Mouse (Mus musculus) forebrain, embryonic 14.5 days (tissue): Measurements from ENCODE around the gene Cpa2. TPM values are rescaled to one million over a fixed set of nuclear protein-coding genes. Genes with fewer than 3 reads are reported as not detected.

ENCODE experiments used
- ATAC-seq: fragments of 200-750 bp; cut with Nextera tagmentation; 2 replicates; pipeline ENCODE4 v1.8.0; 2017; ENCODE audit warnings: mild to moderate bottlenecking, moderate library complexity
- DNase-seq: peaks from one replicate; pipeline ENCODE4 v3.0.0-alpha.2; 2015; ENCODE audit warnings: low spot score
- H3K27ac ChIP-seq: fragments of 300-500 bp; sonication (generic); 2 replicates; pipeline ENCODE4 v1.5.1; 2014; ENCODE audit warnings: low read depth, mild to moderate bottlenecking, control low read depth, low read length, moderate library complexity
- H3K27me3 ChIP-seq: fragments of 300-500 bp; sonication (generic); replicated peaks from 2 replicates; pipeline ENCODE4 v1.6.1; 2014; ENCODE audit warnings: low read length, control low read depth, mixed read lengths; ENCODE audit not compliant: control insufficient read depth, insufficient read depth
- H3K36me3 ChIP-seq: fragments of 300-500 bp; sonication (generic); 2 replicates; pipeline ENCODE4 v1.6.1; 2014; ENCODE audit warnings: low read length, control low read depth; ENCODE audit not compliant: control insufficient read depth, insufficient read depth
- H3K4me1 ChIP-seq: fragments of 300-500 bp; sonication (generic); 2 replicates; pipeline ENCODE4 v1.6.1; 2014; ENCODE audit warnings: antibody characterized with exemption, low read length, control low read depth; ENCODE audit not compliant: control insufficient read depth, insufficient read depth
- H3K4me2 ChIP-seq: fragments of 300-500 bp; sonication (generic); 2 replicates; pipeline ENCODE4 v1.6.1; 2014; ENCODE audit warnings: mild to moderate bottlenecking, control low read depth, low read length
- H3K4me3 ChIP-seq: fragments of 300-500 bp; sonication (generic); 2 replicates; pipeline ENCODE4 v1.5.1; 2014; ENCODE audit warnings: low read depth, low read length, control low read depth
- H3K9ac ChIP-seq: fragments of 300-500 bp; sonication (generic); 2 replicates; pipeline ENCODE4 v1.6.1; 2014; ENCODE audit warnings: mild to moderate bottlenecking, low read length, control low read depth, moderate library complexity
- H3K9me3 ChIP-seq: fragments of 300-500 bp; sonication (generic); replicated peaks from 2 replicates; pipeline ENCODE4 v1.6.1; 2016; ENCODE audit warnings: low read length, control low read depth, mixed read lengths; ENCODE audit not compliant: control insufficient read depth
- WGBS: fragments of 180-500 bp; shearing (Covaris S2); extraction: QIAGEN DNeasy Blood & Tissue Kit; methylation state at CpG from one replicate; pipeline ENCODE4 v1.1.7; 2014; 5-methylcytosine and 5-hydroxymethylcytosine counted together
- polyA plus RNA-seq: library from polyadenylated mRNA; unstranded; fragments of >200 nt; fragmentation: Nextera tagmentation; extraction: Ambion mirVana; gene quantifications from 2 replicates; pipeline ENCODE4 v1.2.1, GENCODE M21; 2014

Cpa2 gene
- polyA plus RNA-seq, 1 experiment from 2014 or later = 5.4 TPM

DNA sequence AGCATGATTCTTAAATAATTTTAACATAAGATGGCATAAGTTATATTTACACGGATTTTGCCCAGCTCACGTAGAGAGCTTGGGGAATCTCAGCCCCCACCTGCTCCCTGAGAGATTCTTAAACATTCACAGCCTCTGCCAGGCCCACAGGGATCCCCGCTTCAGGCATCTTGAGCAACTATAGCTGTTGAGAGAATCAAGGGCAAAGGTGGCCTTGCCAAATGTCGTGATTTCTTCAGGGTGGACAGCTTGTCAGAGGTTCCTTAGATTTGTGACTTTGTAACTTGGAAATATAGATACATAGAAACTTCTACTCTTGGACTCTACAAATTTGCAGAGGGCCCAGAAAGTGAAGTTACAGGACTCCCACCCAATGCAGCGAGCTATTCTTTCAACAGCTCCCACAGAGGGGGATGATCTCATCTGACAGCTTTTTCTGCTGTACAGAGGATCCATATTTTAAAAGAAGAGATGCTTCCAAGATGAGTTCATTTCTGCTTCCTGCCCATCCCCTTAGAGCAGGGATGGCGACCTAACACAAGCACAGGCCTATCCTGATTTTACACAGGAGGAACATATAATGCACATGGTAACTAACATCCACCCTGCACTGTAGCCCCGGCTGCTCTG, 12.1 kb downstream of the Cpa2 start:
- no peak for ATAC-seq
- WGBS = 79% methylated on average over 7 of the region's 7 CpGs
- H3K27ac ChIP-seq = no peak overlapping the region
- no peaks in the 10 kb centered on the region for H3K36me3 ChIP-seq
- peaks cover 18% of the 10 kb centered on the region for H3K4me1 ChIP-seq
- no peak overlapping the region for H3K4me2 ChIP-seq
- no peak overlapping the region for H3K4me3 ChIP-seq
- no peaks in the 10 kb centered on the region for H3K27me3 ChIP-seq
- DNase-seq = no peak
- H3K9ac ChIP-seq = no peak overlapping the region
- no peaks in the 10 kb centered on the region for H3K9me3 ChIP-seq

- no peak for DNase-seq
- Histone ChIP-seq H3K4me3 (no peak overlapping the region), H3K27me3 (no peaks in the 10 kb centered on the region), H3K9ac (no peak overlapping the region), H3K4me1 (peaks cover 14% of the 10 kb centered on the region), H3K27ac (no peak overlapping the region), H3K36me3 (no peaks in the 10 kb centered on the region), H3K4me2 (no peak overlapping the region), H3K9me3 (no peaks in the 10 kb centered on the region)
- no peak for ATAC-seq
- WGBS = 87% methylated on average over 5 of the region's 5 CpGs
Measured at GRCm38 (mm10) chr6:30554092-30554491, 12.7 kb downstream of the Cpa2 start.

GRCm38 (mm10) chr6:30554621-30555170, 13.3 kb downstream of the Cpa2 start:
- DNase-seq (no peak), ATAC-seq (no peak)
- no peak overlapping the region for H3K4me2 ChIP-seq
- H3K9ac ChIP-seq = no peak overlapping the region
- H3K4me1 ChIP-seq = peaks cover 8% of the 10 kb centered on the region; the same call in 1 of the 2 replicates
- H3K27me3 ChIP-seq = no peaks in the 10 kb centered on the region
- WGBS = 91% methylated on average over 5 of the region's 5 CpGs
- H3K36me3 ChIP-seq = no peaks in the 10 kb centered on the region
- no peak overlapping the region for H3K27ac ChIP-seq
- H3K4me3 ChIP-seq = no peak overlapping the region
- no peaks in the 10 kb centered on the region for H3K9me3 ChIP-seq

DNA sequence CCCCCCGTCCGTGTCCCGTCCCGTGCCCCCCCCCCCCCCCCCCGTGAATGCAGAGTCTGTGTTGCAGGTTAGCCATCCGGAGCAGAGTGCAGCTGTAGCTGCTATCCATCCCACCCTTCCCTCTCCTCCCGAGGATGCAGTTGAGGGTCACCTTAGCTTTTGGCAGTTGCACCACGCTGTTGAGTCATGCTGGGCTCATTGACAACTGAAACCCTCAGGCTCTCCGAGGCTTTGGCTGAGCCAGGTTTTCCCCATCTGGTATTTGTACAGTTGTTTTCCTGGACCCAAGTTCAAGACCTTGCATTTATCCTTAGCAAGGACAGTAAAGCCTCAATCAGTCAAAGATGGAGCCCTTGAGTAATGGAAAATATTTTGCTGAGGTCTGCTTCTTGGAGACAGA, 14.7 kb downstream of the Cpa2 start:
- ATAC-seq (no peak), DNase-seq (no peak)
- no peaks in the 10 kb centered on the region for H3K27me3 ChIP-seq
- WGBS = 13% methylated on average over 4 of the region's 9 CpGs
- no peaks in the 10 kb centered on the region for H3K9me3 ChIP-seq
- no peak overlapping the region for H3K9ac ChIP-seq
- no peaks in the 10 kb centered on the region for H3K36me3 ChIP-seq
- no peak overlapping the region for H3K4me3 ChIP-seq
- no peak overlapping the region for H3K4me2 ChIP-seq
- peaks cover 8% of the 10 kb centered on the region; the same call in 1 of the 2 replicates for H3K4me1 ChIP-seq
- H3K27ac ChIP-seq = no peak overlapping the region

- Histone ChIP-seq H3K27me3 (no peaks in the 10 kb centered on the region), H3K9ac (no peak overlapping the region), H3K27ac (no peak overlapping the region), H3K4me1 (no peaks in the 10 kb centered on the region), H3K4me3 (no peak overlapping the region), H3K4me2 (no peak overlapping the region), H3K36me3 (no peaks in the 10 kb centered on the region), H3K9me3 (no peaks in the 10 kb centered on the region)
- WGBS = 73% methylated on average over 1 of the region's 1 CpGs
- no peak for DNase-seq
- no peak for ATAC-seq
Measured at GRCm38 (mm10) chr6:30559726-30560125, 18.3 kb downstream of the Cpa2 start.

DNA sequence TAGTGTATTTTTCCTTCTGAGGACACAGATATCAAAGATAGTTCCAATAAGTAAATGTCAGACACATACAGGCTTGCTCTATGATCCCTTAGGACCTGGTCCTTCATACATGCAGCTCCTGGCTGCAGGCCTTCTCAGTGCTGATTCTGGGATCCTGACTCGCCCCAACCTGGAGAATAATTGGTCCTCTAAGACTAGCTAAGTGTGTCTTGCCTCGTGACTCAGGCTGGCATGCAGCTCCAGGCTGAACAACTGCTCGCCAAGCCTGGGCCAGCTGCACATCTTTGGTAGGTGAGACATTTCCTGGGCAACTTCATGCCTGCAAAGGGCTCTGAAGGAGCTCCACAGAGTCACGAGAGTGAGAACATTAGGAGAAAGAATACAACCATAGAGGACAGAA, 20.8 kb downstream of the Cpa2 start:
- Histone ChIP-seq H3K9ac (no peak overlapping the region), H3K27ac (no peak overlapping the region), H3K27me3 (no peaks in the 10 kb centered on the region), H3K4me2 (no peak overlapping the region), H3K9me3 (no peaks in the 10 kb centered on the region), H3K4me1 (no peaks in the 10 kb centered on the region), H3K4me3 (no peak overlapping the region), H3K36me3 (no peaks in the 10 kb centered on the region)
- ATAC-seq (no peak), DNase-seq (no peak)
- 77% methylated on average over 4 of the region's 4 CpGs for WGBS

DNA sequence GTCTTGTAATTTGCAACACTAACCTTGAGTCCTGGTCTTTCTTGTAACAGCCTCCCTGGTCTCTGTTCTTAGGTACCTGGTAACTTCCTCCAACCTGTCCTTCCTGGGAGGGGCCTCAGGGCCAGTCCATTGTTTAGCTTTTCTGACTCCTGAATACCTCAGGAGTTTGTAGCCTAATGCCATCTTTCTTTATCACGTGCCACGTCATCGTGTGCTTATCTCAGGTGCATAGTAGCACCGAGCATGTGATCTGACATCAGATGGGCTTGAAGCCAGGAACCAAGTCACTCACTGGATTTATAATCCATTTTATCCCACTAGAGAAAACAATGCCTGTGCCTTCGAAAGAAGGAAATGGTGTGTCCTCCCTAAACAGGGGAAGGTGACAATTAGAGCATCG, 22.2 kb downstream of the Cpa2 start:
- H3K4me3 ChIP-seq = no peak overlapping the region
- no peaks in the 10 kb centered on the region for H3K27me3 ChIP-seq
- no peak overlapping the region for H3K27ac ChIP-seq
- H3K36me3 ChIP-seq = no peaks in the 10 kb centered on the region
- no peaks in the 10 kb centered on the region for H3K4me1 ChIP-seq
- no peaks in the 10 kb centered on the region for H3K9me3 ChIP-seq
- DNase-seq (no peak), ATAC-seq (no peak)
- 91% methylated on average over 6 of the region's 6 CpGs for WGBS
- no peak overlapping the region for H3K4me2 ChIP-seq
- no peak overlapping the region for H3K9ac ChIP-seq

GRCm38 (mm10) chr6:30564051-30564450, 22.7 kb downstream of the Cpa2 start:
- H3K36me3 ChIP-seq = no peaks in the 10 kb centered on the region
- H3K4me1 ChIP-seq = no peaks in the 10 kb centered on the region
- no peak overlapping the region for H3K4me2 ChIP-seq
- ATAC-seq = no peak
- no peak overlapping the region for H3K4me3 ChIP-seq
- H3K9me3 ChIP-seq = no peaks in the 10 kb centered on the region
- DNase-seq = no peak
- H3K9ac ChIP-seq = no peak overlapping the region
- 97% methylated on average over 6 of the region's 6 CpGs for WGBS
- H3K27ac ChIP-seq = no peak overlapping the region
- no peaks in the 10 kb centered on the region for H3K27me3 ChIP-seq

DNA sequence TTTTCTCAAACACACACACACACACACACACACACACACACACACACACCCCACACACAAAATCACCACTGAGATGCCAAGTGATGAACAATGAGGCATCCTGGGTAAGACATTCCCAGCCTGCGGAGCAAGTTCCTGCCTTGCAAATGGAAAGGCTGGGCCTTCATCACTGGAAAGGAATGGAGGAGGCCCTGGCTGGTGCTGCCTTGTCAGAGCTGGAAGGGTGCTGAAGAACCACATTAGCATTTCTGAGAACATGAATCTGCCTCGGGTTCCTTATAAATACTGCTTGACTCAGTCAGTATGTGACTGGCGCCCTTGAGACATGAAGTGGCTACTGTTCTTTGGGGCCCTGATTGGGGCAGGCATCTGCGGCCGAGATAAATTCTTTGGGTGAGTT, 26.7 kb downstream of the Cpa2 start, which contains the start of gene Cpa4:
TSS of gene Cpa4 (plus strand) at position 301 of the 400 bp plus-strand sequence.
- no peaks in the 10 kb centered on the region for H3K36me3 ChIP-seq
- ATAC-seq = no peak
- H3K9me3 ChIP-seq = no peaks in the 10 kb centered on the region
- no peak within 1 kb of the TSS for H3K4me3 ChIP-seq
- no peak within 1 kb of the TSS for H3K4me2 ChIP-seq
- H3K9ac ChIP-seq = no peak within 1 kb of the TSS
- H3K27ac ChIP-seq = no peak within 1 kb of the TSS
- 59% methylated on average over 5 of the region's 5 CpGs for WGBS
- peaks cover 9% of the 10 kb centered on the region for H3K4me1 ChIP-seq
- no peaks in the 10 kb centered on the region for H3K27me3 ChIP-seq
- no peak for DNase-seq
